Mouse (Mus musculus) olfactory bulb, adult 2 months (tissue): Measurements from ENCODE around the gene Mrtfa. TPM values are rescaled to one million over a fixed set of nuclear protein-coding genes. Genes with fewer than 3 reads are reported as not detected.

Experiments
- H3K27ac ChIP-seq: fragments of 200-500 bp; 2 replicates; pipeline ENCODE4 v1.5.1; 2012; ENCODE audit warnings: low read depth, low read length; ENCODE audit not compliant: insufficient read depth
- H3K4me1 ChIP-seq: fragments of 200-500 bp; 2 replicates; pipeline ENCODE4 v1.6.1; 2012; ENCODE audit warnings: low read length; ENCODE audit not compliant: control insufficient read depth, insufficient read depth
- H3K4me3 ChIP-seq: fragments of 200-500 bp; 2 replicates; pipeline ENCODE4 v1.5.1; 2012; ENCODE audit warnings: mild to moderate bottlenecking, low read depth, low read length, moderate library complexity; ENCODE audit not compliant: insufficient read depth
- CTCF ChIP-seq: fragments of 200-500 bp; IDR thresholded peaks from 2 replicates; pipeline ENCODE4 v1.5.1; 2012; ENCODE audit warnings: low read depth, mild to moderate bottlenecking, low read length, moderate library complexity; ENCODE audit not compliant: insufficient read depth
- POLR2A ChIP-seq: fragments of 200-500 bp; IDR thresholded peaks from 2 replicates; pipeline ENCODE4 v1.6.1; 2012; ENCODE audit warnings: mild to moderate bottlenecking, low read depth, low read length, moderate library complexity; ENCODE audit not compliant: insufficient read depth
- WGBS: fragments of 180-500 bp; shearing (Covaris S2); methylation state at CpG from one replicate; pipeline ENCODE4 v1.1.7; 2018; 5-methylcytosine and 5-hydroxymethylcytosine counted together
- polyA plus RNA-seq: library from polyadenylated mRNA; stranded (reverse); fragments of >200 nt; gene quantifications from 2 replicates; pipeline ENCODE4 v1.2.4, GENCODE M21; 2012; ENCODE audit warnings: low replicate concordance; ENCODE audit not compliant: missing spikeins, insufficient read depth, insufficient read length

Mrtfa gene
- polyA plus RNA-seq, 1 experiment: not detected

DNA sequence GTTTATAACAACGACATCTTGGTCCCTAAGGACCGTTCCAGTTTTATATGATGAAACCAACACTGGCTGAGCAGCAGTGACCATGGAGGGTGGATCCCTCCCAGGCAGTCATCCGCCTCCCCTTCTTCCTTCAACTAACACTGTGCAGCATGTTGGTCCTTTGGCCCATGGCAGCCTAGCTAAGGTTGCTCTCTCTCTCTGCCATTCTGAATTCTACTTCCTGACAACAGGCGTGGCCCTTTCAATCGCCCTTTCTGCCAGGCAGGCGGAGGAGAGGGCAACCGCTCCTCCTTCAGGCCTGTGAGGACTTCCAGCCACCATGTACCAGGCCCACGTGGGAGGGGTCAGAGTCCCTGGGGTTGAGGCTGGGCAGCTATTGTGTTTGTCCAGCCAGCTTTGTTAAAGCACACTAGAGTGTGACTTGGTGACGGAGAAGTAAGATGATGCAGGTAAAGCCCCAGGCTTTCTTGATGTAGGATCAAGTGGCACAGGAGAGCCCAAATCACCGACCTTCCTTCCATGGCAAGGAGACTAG lies 159.6 kb downstream of the Mrtfa start:
- TF ChIP-seq POLR2A: no peak
- TF ChIP-seq CTCF: no peak
- Histone ChIP-seq H3K4me1 (peaks cover 43% of the 10 kb centered on the region), H3K27ac (no peak overlapping the region), H3K4me3 (no peak overlapping the region)
- WGBS: 71% methylated on average over 10 of the region's 10 CpGs

GRCm38 (mm10) chr15:81027378-81028173 lies 163.0 kb downstream of the Mrtfa start:
- 18% methylated on average over 8 of the region's 8 CpGs for WGBS
- 0 out of 2 replicates have a peak overlapping the region, but pooled peaks have one; percentile 38 for H3K27ac ChIP-seq
- H3K4me3 ChIP-seq: no peak overlapping the region

DNA sequence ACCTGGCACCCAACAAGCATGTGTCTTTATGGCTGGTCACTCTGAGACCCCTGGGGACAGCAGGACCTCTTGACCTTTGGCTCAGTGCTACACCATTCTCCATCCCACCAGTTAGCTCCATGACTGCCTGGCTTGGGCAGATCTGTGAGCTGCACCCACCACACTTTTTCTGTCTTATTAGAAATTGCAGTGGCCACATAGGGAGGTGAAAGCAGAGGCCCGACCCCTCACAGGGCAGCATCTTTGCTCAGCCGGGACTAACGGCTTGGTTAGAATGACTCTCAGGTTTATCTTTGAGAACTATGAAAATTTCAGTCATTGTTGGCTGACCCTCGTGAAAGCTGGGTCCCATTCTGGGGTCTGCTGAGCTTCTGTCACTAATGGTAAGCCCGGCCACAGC lies 163.7 kb downstream of the Mrtfa start:
- Histone ChIP-seq H3K27ac (0 out of 2 replicates have a peak overlapping the region, but pooled peaks have one; percentile 38), H3K4me1 (peaks cover 21% of the 10 kb centered on the region), H3K4me3 (no peak overlapping the region)
- TF ChIP-seq CTCF: no peak
- WGBS: 80% methylated on average over 5 of the region's 5 CpGs

More at GRCm38 (mm10) chr15:81027378-81028173, 163.0 kb downstream of the Mrtfa start:
- TF ChIP-seq CTCF (peak; percentile 49), POLR2A (no peak)
- H3K4me1 ChIP-seq: peaks cover 23% of the 10 kb centered on the region

DNA sequence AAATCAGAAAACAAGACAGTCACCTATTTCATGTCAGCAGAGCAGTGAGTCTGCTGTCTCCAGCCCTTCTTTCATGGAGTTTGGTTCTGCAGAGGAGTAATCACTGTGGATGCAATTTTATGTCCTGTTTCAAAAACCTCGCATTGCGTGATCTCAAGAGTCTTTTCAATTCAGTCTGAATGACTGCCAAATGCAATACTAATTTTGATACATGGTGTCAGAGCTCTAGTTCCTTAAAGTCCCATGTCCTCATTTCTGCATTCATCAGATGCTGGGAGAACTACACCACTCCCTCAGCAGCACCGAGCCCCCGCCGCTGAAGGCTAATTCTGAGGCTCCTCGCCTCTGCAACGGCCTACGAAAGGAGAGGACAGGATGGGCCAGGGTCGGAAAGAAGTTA lies 166.7 kb downstream of the Mrtfa start:
- no peak overlapping the region for H3K27ac ChIP-seq
- 86% methylated on average over 9 of the region's 9 CpGs for WGBS

DNA sequence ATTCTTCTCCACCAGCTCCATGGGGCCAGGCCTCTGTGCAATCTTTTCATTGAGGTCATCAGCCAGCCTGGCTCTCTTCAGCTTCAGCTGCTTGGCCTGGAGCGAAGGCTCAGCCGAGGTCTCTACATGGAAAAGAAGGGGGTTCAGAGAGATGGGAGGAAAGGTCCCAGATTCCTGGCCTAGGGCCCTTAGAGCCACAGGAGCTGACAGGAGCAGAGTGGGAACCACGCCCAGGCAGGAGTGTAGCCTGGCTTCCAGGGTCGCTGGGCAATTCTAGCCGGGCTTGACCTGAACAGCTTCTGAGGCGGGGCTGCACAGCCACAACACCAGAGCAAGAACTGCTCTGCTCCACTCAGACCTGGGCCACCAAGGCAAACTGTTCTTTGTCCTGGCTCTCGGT lies 168.1 kb downstream of the Mrtfa start:
- Histone ChIP-seq H3K4me1 (peaks cover 16% of the 10 kb centered on the region), H3K27ac (no peak overlapping the region), H3K4me3 (no peak overlapping the region)
- TF ChIP-seq CTCF (no peak), POLR2A (no peak)
- 85% methylated on average over 7 of the region's 7 CpGs for WGBS

More for the DNA sequence above, 166.7 kb downstream of the Mrtfa start:
- Histone ChIP-seq H3K4me3 (no peak overlapping the region), H3K4me1 (peaks cover 21% of the 10 kb centered on the region)
- no peak for TF ChIP-seq CTCF
- TF ChIP-seq POLR2A: no peak

- H3K27ac ChIP-seq: no peak overlapping the region
- 80% methylated on average over 6 of the region's 6 CpGs for whole genome bisulfite sequencing
- TF ChIP-seq CTCF (no peak), POLR2A (no peak)
These were observed 169.2 kb downstream of the Mrtfa start for GRCm38 (mm10) chr15:81021377-81021776.

GRCm38 (mm10) chr15:81017308-81017707 lies 173.2 kb downstream of the Mrtfa start:
- Histone ChIP-seq H3K4me1 (peaks cover 7% of the 10 kb centered on the region), H3K27ac (no peak overlapping the region), H3K4me3 (no peak overlapping the region)
- WGBS: 89% methylated on average over 7 of the region's 7 CpGs
- TF ChIP-seq POLR2A: no peak

More at GRCm38 (mm10) chr15:81021377-81021776, 169.2 kb downstream of the Mrtfa start:
- H3K4me3 ChIP-seq: no peak overlapping the region
- peaks cover 8% of the 10 kb centered on the region for H3K4me1 ChIP-seq

GRCm38 (mm10) chr15:81016488-81016887 lies 174.1 kb downstream of the Mrtfa start:
- Histone ChIP-seq H3K4me1 (peaks cover 11% of the 10 kb centered on the region), H3K27ac (no peak overlapping the region; the same call in 1 of the 2 replicates), H3K4me3 (no peak overlapping the region)
- 80% methylated on average over 10 of the region's 10 CpGs for WGBS
- TF ChIP-seq POLR2A (no peak), CTCF (no peak)

DNA sequence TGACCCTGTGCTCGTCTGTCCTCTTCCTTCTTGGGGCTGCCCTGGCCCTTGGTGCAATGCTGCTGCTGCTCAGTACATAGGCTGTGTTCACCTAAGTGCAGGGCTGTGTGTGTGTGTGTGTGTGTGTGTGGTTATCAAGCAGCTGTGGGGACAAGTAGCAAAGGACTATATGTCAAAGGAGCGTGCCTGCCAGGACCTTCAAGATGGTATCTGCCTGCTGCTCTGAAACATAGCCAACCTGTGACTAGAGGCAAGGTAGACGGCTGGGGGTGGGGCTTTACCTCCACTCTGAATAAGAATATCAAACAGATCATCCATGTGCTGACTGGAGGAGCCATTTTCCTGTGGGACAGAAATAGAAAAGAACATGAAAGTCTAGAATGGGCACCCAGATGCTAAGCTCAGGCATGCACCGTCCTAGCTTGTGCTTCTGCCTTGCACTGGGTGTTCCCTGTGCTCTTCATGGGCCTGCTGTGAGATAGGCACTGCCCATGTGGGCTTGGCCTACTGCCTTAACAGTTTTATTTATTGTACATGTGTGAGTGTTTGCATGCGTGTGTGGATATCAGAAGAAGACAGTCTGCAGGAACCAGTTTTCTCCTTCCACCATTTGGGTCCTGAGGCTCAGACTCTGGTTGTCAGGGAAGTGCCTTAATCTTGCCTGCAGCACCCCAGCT lies 175.4 kb downstream of the Mrtfa start:
- no peak overlapping the region for H3K4me3 ChIP-seq
- WGBS: 77% methylated on average over 5 of the region's 5 CpGs
- H3K27ac ChIP-seq: no peak overlapping the region
- peaks cover 18% of the 10 kb centered on the region for H3K4me1 ChIP-seq
- TF ChIP-seq POLR2A: no peak
- TF ChIP-seq CTCF: no peak
